Mouse (Mus musculus): ENCODE data around the gene Il13.

Il13 gene

DNA sequence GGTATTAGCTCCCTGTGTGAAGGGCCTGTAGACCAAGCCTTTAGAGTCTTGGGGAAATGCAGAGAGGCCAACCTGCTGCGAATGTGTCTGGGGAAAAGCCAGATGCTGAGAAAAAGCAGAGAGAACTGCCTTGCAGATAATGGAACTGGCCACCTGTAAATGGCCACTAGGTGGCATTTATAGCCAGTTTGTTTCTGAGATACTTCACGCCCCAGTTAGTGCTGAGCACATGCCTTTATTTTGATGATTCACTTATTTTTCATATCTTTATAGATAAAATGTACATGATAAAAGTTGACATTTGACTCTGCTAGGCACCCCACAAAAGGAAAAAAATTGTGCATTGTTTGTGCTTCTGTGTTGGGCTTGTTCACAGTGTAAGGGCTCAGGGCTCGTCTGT lies 49.7 kb downstream of the Il13 start:
- no peak for DNase-seq (ENCODE audit: low spot score)

DNA sequence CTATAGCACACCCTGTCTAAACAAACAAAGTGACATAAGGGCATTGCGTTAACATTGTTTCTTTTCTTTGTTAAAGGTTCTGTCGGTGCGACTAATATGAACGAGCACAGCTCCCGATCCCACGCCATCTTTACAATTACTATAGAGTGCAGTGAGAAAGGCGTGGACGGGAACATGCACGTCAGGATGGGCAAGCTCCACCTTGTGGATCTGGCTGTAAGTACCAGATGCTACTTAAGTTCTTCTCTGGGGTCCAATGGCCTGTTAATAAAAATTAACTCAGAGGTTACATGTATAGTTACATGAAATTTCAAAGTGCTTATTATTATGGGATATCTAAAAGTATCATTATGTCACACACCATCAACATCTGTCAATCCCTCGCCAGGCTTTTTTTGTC lies 51.4 kb downstream of the Il13 start:
- no peak for DNase-seq (ENCODE audit: low spot score)
